ENCODE assay signal across 24 mouse cellular contexts in genomic region chr16:97263451-97263850, GRCm38 (mm10).
DNase-seq lines count a peak whose midpoint lies in the region; ATAC-seq and TF ChIP-seq lines count a peak whose summit lies in the region.
"Had no signal": no experiment of that assay in that cellular context is flagged by ENCODE, and none has a peak within 500 bp of the region (broad histone marks: within the 10 kb centered on the region; RNA-seq: fewer than 3 reads in every experiment).

No protein-coding gene starts in this region.

- ATAC-seq in midbrain, embryonic 13.5 days: no peak
- ATAC-seq in midbrain, embryonic 11.5 days (ENCODE audit: low FRiP score): no peak
- ATAC-seq in embryonic facial prominence, embryonic 11.5 days (replicated peaks; ENCODE audit: insufficient number of reproducible peaks, low FRiP score, low TSS enrichment, low read depth): no peak
- ATAC-seq in neural tube, embryonic 15.5 days (ENCODE audit: low FRiP score): no peak
- ATAC-seq: CD4-positive, CD25-positive, alpha-beta regulatory T cell, adult 4 months had no signal

- peak overlapping the region; percentile 30; the same call in 1 of the 2 replicates for H3K27ac ChIP-seq in midbrain, embryonic 13.5 days
- H3K27ac ChIP-seq in midbrain, embryonic 11.5 days (ENCODE audit: low read depth, low read length): no peak overlapping the region
- H3K27ac ChIP-seq in embryonic facial prominence, embryonic 11.5 days (replicated peaks; ENCODE audit: low read depth, low read length): no peak overlapping the region
- H3K27ac ChIP-seq in neural tube, embryonic 15.5 days (replicated peaks): peak overlapping the region; percentile 4; the same call in 1 of the 2 replicates
- H3K27ac ChIP-seq: embryonic facial prominence, embryonic 15.5 days; forebrain, embryonic 12.5 days; limb, embryonic 15.5 days; stomach, postnatal 0 days had no signal

- H3K4me3 ChIP-seq in midbrain, embryonic 13.5 days (replicated peaks): no peak overlapping the region
- no peak overlapping the region for H3K4me3 ChIP-seq in midbrain, embryonic 11.5 days (ENCODE audit: low read depth, low read length)
- no peak overlapping the region for H3K4me3 ChIP-seq in embryonic facial prominence, embryonic 11.5 days (ENCODE audit: low read depth, low read length)
- no peak overlapping the region for H3K4me3 ChIP-seq in neural tube, embryonic 15.5 days (replicated peaks)
- H3K4me3 ChIP-seq: embryonic facial prominence, embryonic 15.5 days; forebrain, embryonic 12.5 days; limb, embryonic 15.5 days; megakaryocyte, embryonic 14.5 days had no signal

- TF ChIP-seq POLR2A in brain, embryonic 14.5 days (IDR thresholded peaks at IDR 0.05; ENCODE audit: borderline replicate concordance, extremely low read depth, insufficient read depth, insufficient read length, poor library complexity, severe bottlenecking): no peak

- no peak for TF ChIP-seq CTCF in brain, embryonic 14.5 days (IDR thresholded peaks at IDR 0.05; ENCODE audit: borderline replicate concordance, extremely low read depth, insufficient read depth, insufficient read length)

- H3K4me2 ChIP-seq in midbrain, embryonic 13.5 days (replicated peaks): no peak overlapping the region
- no peak overlapping the region for H3K4me2 ChIP-seq in midbrain, embryonic 11.5 days
- no peak overlapping the region for H3K4me2 ChIP-seq in embryonic facial prominence, embryonic 11.5 days (ENCODE audit: low read depth, low read length)
- peak overlapping the region; percentile 30 for H3K4me2 ChIP-seq in neural tube, embryonic 15.5 days
- H3K4me2 ChIP-seq: embryonic facial prominence, embryonic 15.5 days; forebrain, embryonic 12.5 days; heart, embryonic 11.5 days; limb, embryonic 15.5 days had no signal

- H3K36me3 ChIP-seq in midbrain, embryonic 13.5 days: no peaks in the 10 kb centered on the region
- H3K36me3 ChIP-seq in midbrain, embryonic 11.5 days (ENCODE audit: control insufficient read depth, insufficient read depth, low read length): no peaks in the 10 kb centered on the region
- no peaks in the 10 kb centered on the region for H3K36me3 ChIP-seq in embryonic facial prominence, embryonic 11.5 days (replicated peaks; ENCODE audit: control insufficient read depth, insufficient read depth, low read depth, low read length)
- H3K36me3 ChIP-seq in neural tube, embryonic 15.5 days: no peaks in the 10 kb centered on the region
- H3K36me3 ChIP-seq: embryonic facial prominence, embryonic 15.5 days; forebrain, embryonic 12.5 days; limb, embryonic 15.5 days had no signal

- no peak overlapping the region for H3K9ac ChIP-seq in midbrain, embryonic 13.5 days (replicated peaks)
- no peak overlapping the region for H3K9ac ChIP-seq in midbrain, embryonic 11.5 days (ENCODE audit: low read length)
- no peak overlapping the region for H3K9ac ChIP-seq in embryonic facial prominence, embryonic 11.5 days (replicated peaks; ENCODE audit: low read length)
- H3K9ac ChIP-seq in neural tube, embryonic 15.5 days (replicated peaks): no peak overlapping the region; the same call in 1 of the 2 replicates
- H3K9ac ChIP-seq: embryonic facial prominence, embryonic 15.5 days; forebrain, embryonic 12.5 days; limb, embryonic 15.5 days had no signal

- DNase-seq in midbrain, embryonic 11.5 days (ENCODE audit: low spot score, missing footprints): no peak
- peak; percentile 28 for DNase-seq in brain, embryonic 14.5 days (ENCODE audit: low read depth)
- DNase-seq in embryonic facial prominence, embryonic 11.5 days (ENCODE audit: low spot score): peak; percentile 11
- no peak for DNase-seq in cerebellum, adult 18-20 months
- no peak for DNase-seq in cerebellum, adult 8-10 months
- DNase-seq: adrenal gland, postnatal 25 days; cerebellum, postnatal 14 days; gastrocnemius, postnatal 36 days; heart, postnatal 14 days; kidney, adult 2 months; kidney, postnatal 25 days; layer of hippocampus, adult 9-11 months; lung, postnatal 14 days; right cerebral cortex, postnatal 25 days; thymus, postnatal 25 days had no signal

- peaks cover 13% of the 10 kb centered on the region for H3K4me1 ChIP-seq in midbrain, embryonic 13.5 days (replicated peaks)
- H3K4me1 ChIP-seq in midbrain, embryonic 11.5 days (ENCODE audit: control insufficient read depth, insufficient read depth, low read length): peaks cover 6% of the 10 kb centered on the region
- H3K4me1 ChIP-seq in embryonic facial prominence, embryonic 11.5 days (ENCODE audit: control insufficient read depth, insufficient read depth, low read length): no peaks in the 10 kb centered on the region
- H3K4me1 ChIP-seq in neural tube, embryonic 15.5 days: peaks cover 8% of the 10 kb centered on the region
- H3K4me1 ChIP-seq: limb, embryonic 15.5 days had no signal

- no peaks in the 10 kb centered on the region for H3K9me3 ChIP-seq in midbrain, embryonic 13.5 days
- H3K9me3 ChIP-seq in midbrain, embryonic 11.5 days (ENCODE audit: control insufficient read depth, low read length): no peaks in the 10 kb centered on the region
- H3K9me3 ChIP-seq in embryonic facial prominence, embryonic 11.5 days (replicated peaks; ENCODE audit: control insufficient read depth, low read length): no peaks in the 10 kb centered on the region
- no peaks in the 10 kb centered on the region for H3K9me3 ChIP-seq in neural tube, embryonic 15.5 days (replicated peaks)
- H3K9me3 ChIP-seq: embryonic facial prominence, embryonic 15.5 days; forebrain, embryonic 12.5 days; limb, embryonic 15.5 days; megakaryocyte, embryonic 14.5 days had no signal

- WGBS in midbrain, embryonic 13.5 days: 14% methylated on average over 6 of the region's 6 CpGs
- 12% methylated on average over 6 of the region's 6 CpGs for WGBS in midbrain, embryonic 11.5 days
- 11% methylated on average over 6 of the region's 6 CpGs for WGBS in embryonic facial prominence, embryonic 11.5 days
- WGBS in neural tube, embryonic 15.5 days: 14% methylated on average over 6 of the region's 6 CpGs

- no peaks in the 10 kb centered on the region for H3K27me3 ChIP-seq in midbrain, embryonic 13.5 days
- H3K27me3 ChIP-seq in midbrain, embryonic 11.5 days (ENCODE audit: control insufficient read depth, insufficient read depth, low read length): no peaks in the 10 kb centered on the region
- no peaks in the 10 kb centered on the region for H3K27me3 ChIP-seq in embryonic facial prominence, embryonic 11.5 days (ENCODE audit: control insufficient read depth, insufficient read depth, low read length)
- H3K27me3 ChIP-seq in neural tube, embryonic 15.5 days (replicated peaks): no peaks in the 10 kb centered on the region
- H3K27me3 ChIP-seq: embryonic facial prominence, embryonic 15.5 days; forebrain, embryonic 12.5 days; limb, embryonic 15.5 days had no signal

Comparison
In these comparisons a context has a peak if more than half of its experiments do, and no peak if none do; other contexts are left out.
1. H3K27ac ChIP-seq: peak in midbrain, embryonic 13.5 days (single experiment) and neural tube, embryonic 15.5 days (single experiment); none in midbrain, embryonic 11.5 days (single experiment) and embryonic facial prominence, embryonic 11.5 days (single experiment).
2. DNase-seq: peak in brain, embryonic 14.5 days (single experiment) and embryonic facial prominence, embryonic 11.5 days (single experiment); none in midbrain, embryonic 11.5 days (single experiment), cerebellum, adult 18-20 months (0 of 2) and cerebellum, adult 8-10 months (single experiment).